Mouse (Mus musculus): ENCODE data around the gene Nav2. TPM values are rescaled to one million over a fixed set of nuclear protein-coding genes. Genes with fewer than 3 reads are reported as not detected.

Nav2 gene
- total and polyA plus RNA-seq, 3 experiments, result under 0.01 TPM; not detected in 2

GRCm38 (mm10) chr7:49101291-49101690 lies 192.8 kb downstream of the Nav2 start:
- no peaks in the 10 kb centered on the region for H3K9me3 ChIP-seq (replicated peaks; ENCODE audit: low read length)
- in situ Hi-C loops (cut with MboI; ENCODE audit: low pct_ligation_motif_present, low pct_unique_long_range_greater_than_20kb, low sequenced_read_pairs) (loop anchor here (25.0 kb wide), 1 partner anchor 139 kb away; no protein-coding TSS in a partner anchor), dilution Hi-C loops (cut with MboI; ENCODE audit: extremely low pct_ligation_motif_present, extremely low pct_unique_long_range_greater_than_20kb, low sequenced_read_pairs) (no loop called here)
- H3K27ac ChIP-seq (ENCODE audit: insufficient read depth, low read depth), result no peak overlapping the region
- no peak overlapping the region for H3K4me2 ChIP-seq (ENCODE audit: insufficient read depth, low read depth, poor library complexity, severe bottlenecking)
- H3K36me3 ChIP-seq (replicated peaks in 1 of 2; ENCODE audit: control insufficient read depth in 1 of 2, insufficient read depth in 1 of 2, low read length in 1 of 2), result no peaks in the 10 kb centered on the region
- no peak for DNase-seq (ENCODE audit: extremely low read depth)
- no peak overlapping the region for H3K4me3 ChIP-seq (replicated peaks in 1 of 3; ENCODE audit: low read depth in 2 of 3, low read length in 2 of 3, poor library complexity in 1 of 3)
- TF ChIP-seq RCOR1 (conservative IDR thresholded peaks at IDR 0.05; ENCODE audit: low read depth, low read length), result no peak
- TF ChIP-seq MYC (IDR thresholded peaks at IDR 0.05; ENCODE audit: low read depth, low read length), result no peak
- no peak for TF ChIP-seq ZNF384 (IDR thresholded peaks at IDR 0.05; ENCODE audit: low read depth, low read length)
- TF ChIP-seq MEF2A (IDR thresholded peaks at IDR 0.05; ENCODE audit: borderline replicate concordance, low read depth, low read length), result no peak
- H3K4me1 ChIP-seq (ENCODE audit: control insufficient read depth in 1 of 2, insufficient read depth in 2 of 2), result no peaks in the 10 kb centered on the region
- H3K79me2 ChIP-seq (replicated peaks; ENCODE audit: control insufficient read depth, extremely low read depth, insufficient read depth, poor library complexity, severe bottlenecking), result no peaks in the 10 kb centered on the region
- no peak overlapping the region for H3K9ac ChIP-seq (ENCODE audit: insufficient read depth, low read depth)
- peaks cover 58% of the 10 kb centered on the region for H3K27me3 ChIP-seq (replicated peaks)

GRCm38 (mm10) chr7:49102223-49102622 lies 193.7 kb downstream of the Nav2 start:
- no peak overlapping the region for H3K4me3 ChIP-seq (replicated peaks in 1 of 3; ENCODE audit: low read depth in 2 of 3, low read length in 2 of 3, poor library complexity in 1 of 3)
- in situ Hi-C loops (cut with MboI; ENCODE audit: low pct_ligation_motif_present, low pct_unique_long_range_greater_than_20kb, low sequenced_read_pairs), result loop anchor here (25.0 kb wide), 1 partner anchor 140 kb away; no protein-coding TSS in a partner anchor
- peaks cover 68% of the 10 kb centered on the region for H3K27me3 ChIP-seq (replicated peaks)
- no peak overlapping the region for H3K9ac ChIP-seq (ENCODE audit: insufficient read depth, low read depth)
- no peak overlapping the region for H3K27ac ChIP-seq (ENCODE audit: insufficient read depth, low read depth)
- no peaks in the 10 kb centered on the region for H3K79me2 ChIP-seq (replicated peaks; ENCODE audit: control insufficient read depth, extremely low read depth, insufficient read depth, poor library complexity, severe bottlenecking)
- no peak overlapping the region for H3K4me2 ChIP-seq (ENCODE audit: insufficient read depth, low read depth, poor library complexity, severe bottlenecking)
- no peak for DNase-seq (ENCODE audit: extremely low read depth)
- no peaks in the 10 kb centered on the region for H3K4me1 ChIP-seq (ENCODE audit: control insufficient read depth in 1 of 2, insufficient read depth in 2 of 2)
- H3K9me3 ChIP-seq (replicated peaks; ENCODE audit: low read length), result no peaks in the 10 kb centered on the region
- dilution Hi-C loops (cut with MboI; ENCODE audit: extremely low pct_ligation_motif_present, extremely low pct_unique_long_range_greater_than_20kb, low sequenced_read_pairs), result no loop called here
- no peaks in the 10 kb centered on the region for H3K36me3 ChIP-seq (replicated peaks in 1 of 2; ENCODE audit: control insufficient read depth in 1 of 2, insufficient read depth in 1 of 2, low read length in 1 of 2)
- TF ChIP-seq PAX5 (IDR thresholded peaks at IDR 0.05; ENCODE audit: low read length) (no peak), JUND (conservative IDR thresholded peaks at IDR 0.05; ENCODE audit: low read depth, low read length) (no peak), MAX (IDR thresholded peaks at IDR 0.05; ENCODE audit: low read length) (no peak), MYC (IDR thresholded peaks at IDR 0.05; ENCODE audit: low read depth, low read length) (no peak), POLR2AphosphoS2 (IDR thresholded peaks at IDR 0.05; ENCODE audit: low read depth, low read length) (no peak), TCF12 (IDR thresholded peaks at IDR 0.05; ENCODE audit: low read depth, low read length) (no peak), ZC3H11A (IDR thresholded peaks at IDR 0.05; ENCODE audit: low read depth, low read length) (no peak), RCOR1 (conservative IDR thresholded peaks at IDR 0.05; ENCODE audit: low read depth, low read length) (no peak), CTCF (conservative IDR thresholded peaks at IDR 0.05 in 1 of 2, IDR thresholded peaks at IDR 0.05 in 1 of 2; ENCODE audit: low read depth in 2 of 2, low read length in 2 of 2) (no peak)

GRCm38 (mm10) chr7:49104376-49104775 lies 195.9 kb downstream of the Nav2 start:
- in situ Hi-C loops (cut with MboI; ENCODE audit: low pct_ligation_motif_present, low pct_unique_long_range_greater_than_20kb, low sequenced_read_pairs), result loop anchor here (25.0 kb wide), 1 partner anchor 142 kb away; no protein-coding TSS in a partner anchor
- Histone ChIP-seq H3K79me2 (replicated peaks; ENCODE audit: control insufficient read depth, extremely low read depth, insufficient read depth, poor library complexity, severe bottlenecking) (no peaks in the 10 kb centered on the region), H3K4me2 (ENCODE audit: insufficient read depth, low read depth, poor library complexity, severe bottlenecking) (no peak overlapping the region), H3K4me3 (replicated peaks in 1 of 3; ENCODE audit: low read depth in 2 of 3, low read length in 2 of 3, poor library complexity in 1 of 3) (no peak overlapping the region), H3K27ac (ENCODE audit: insufficient read depth, low read depth) (no peak overlapping the region), H3K9me3 (replicated peaks; ENCODE audit: low read length) (no peaks in the 10 kb centered on the region), H3K9ac (ENCODE audit: insufficient read depth, low read depth) (no peak overlapping the region), H3K27me3 (replicated peaks) (peaks cover 70% of the 10 kb centered on the region), H3K4me1 (ENCODE audit: control insufficient read depth in 1 of 2, insufficient read depth in 2 of 2) (no peaks in the 10 kb centered on the region), H3K36me3 (replicated peaks in 1 of 2; ENCODE audit: control insufficient read depth in 1 of 2, insufficient read depth in 1 of 2, low read length in 1 of 2) (no peaks in the 10 kb centered on the region)
- dilution Hi-C loops (cut with MboI; ENCODE audit: extremely low pct_ligation_motif_present, extremely low pct_unique_long_range_greater_than_20kb, low sequenced_read_pairs), result no loop called here
- no peak for DNase-seq (ENCODE audit: extremely low read depth)
- TF ChIP-seq MAX (IDR thresholded peaks at IDR 0.05; ENCODE audit: low read length) (no peak), MEF2A (IDR thresholded peaks at IDR 0.05; ENCODE audit: borderline replicate concordance, low read depth, low read length) (no peak), SIN3A (IDR thresholded peaks at IDR 0.05; ENCODE audit: low read length) (no peak), ZKSCAN1 (IDR thresholded peaks at IDR 0.05; ENCODE audit: borderline replicate concordance, low read depth, low read length) (no peak), GABPA (IDR thresholded peaks at IDR 0.05; ENCODE audit: insufficient replicate concordance, low read depth, low read length) (no peak), POLR2A (IDR thresholded peaks at IDR 0.05; ENCODE audit: low read depth, low read length) (no peak), TCF12 (IDR thresholded peaks at IDR 0.05; ENCODE audit: low read depth, low read length) (no peak), TBP (conservative IDR thresholded peaks at IDR 0.05; ENCODE audit: low read depth, low read length) (no peak), EP300 (IDR thresholded peaks at IDR 0.05; ENCODE audit: low read length) (no peak), CHD2 (IDR thresholded peaks at IDR 0.05; ENCODE audit: low read length) (no peak), USF2 (conservative IDR thresholded peaks at IDR 0.05; ENCODE audit: low read depth, low read length) (no peak), JUN (IDR thresholded peaks at IDR 0.05; ENCODE audit: insufficient read depth, low read depth, low read length) (no peak)
